Mouse (Mus musculus): Measurements from ENCODE around the gene Usp9x.

The Usp9x gene

GRCm38 (mm10) chrX:13085621-13086020 is 14.3 kb downstream of the Usp9x start:
- no peak for DNase-seq

- DNase-seq = no peak
Observed at GRCm38 (mm10) chrX:13096985-13097384, 25.7 kb downstream of the Usp9x start.

DNA sequence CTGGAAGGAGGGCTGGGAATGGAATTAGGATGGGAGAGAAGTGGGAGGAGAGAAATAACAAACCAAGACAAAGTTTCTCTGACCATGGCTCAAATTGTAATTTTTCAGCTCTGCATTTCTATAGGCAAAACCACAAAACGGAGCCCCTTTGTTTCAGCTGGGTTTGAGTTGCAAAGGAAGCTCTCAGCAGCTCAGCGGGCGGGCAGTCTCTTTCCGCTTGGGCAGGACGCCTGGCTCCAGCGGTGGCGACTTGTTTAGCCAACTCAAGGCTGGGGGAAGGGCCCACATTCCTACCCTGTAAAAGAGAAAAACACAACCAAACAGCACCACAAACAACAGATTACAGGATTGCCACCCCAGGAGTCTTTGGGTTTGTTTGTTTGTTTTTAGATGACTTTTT is 135.2 kb downstream of the Usp9x start:
- peak in 1 of 2 experiments; percentile 22 for DNase-seq

DNA sequence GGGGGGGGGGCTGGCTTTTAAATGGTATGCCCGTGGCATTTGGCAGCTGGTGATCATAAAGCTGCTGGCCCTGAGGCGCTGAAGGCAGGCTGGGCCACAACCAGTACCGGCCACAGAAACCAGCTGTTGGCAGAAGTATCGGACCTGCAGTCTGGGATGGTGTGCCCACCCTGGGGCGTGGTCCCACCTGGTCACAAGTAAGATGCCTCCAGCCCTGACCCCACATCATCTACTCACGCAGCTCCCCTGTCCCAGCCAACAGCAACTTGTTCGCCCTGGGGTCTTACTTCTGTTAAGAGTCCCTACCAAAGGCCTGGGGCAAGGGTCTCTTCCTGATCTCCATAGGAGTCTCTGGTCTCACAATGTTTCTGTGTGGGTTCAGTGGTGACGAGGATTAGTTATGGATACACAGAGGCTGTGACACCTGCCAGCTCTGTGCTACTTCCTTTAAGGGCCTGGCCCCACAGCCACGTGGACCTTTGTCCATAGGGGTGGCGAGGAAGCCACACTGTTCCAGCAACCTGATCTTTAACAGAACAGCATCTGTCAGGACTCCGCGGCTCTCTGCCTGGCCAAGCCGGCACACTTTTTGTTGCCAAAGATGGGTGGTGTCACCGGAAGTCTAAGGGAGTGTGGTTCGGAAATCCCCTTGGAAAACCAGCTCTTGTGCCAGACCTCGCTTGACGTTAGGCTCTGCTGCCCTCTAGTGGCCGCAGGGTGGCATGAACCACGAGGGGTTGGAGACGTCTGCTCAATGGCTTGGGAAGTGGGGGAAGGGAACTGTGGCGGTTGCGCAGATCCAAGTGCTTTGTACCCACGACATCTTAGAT is 136.4 kb downstream of the Usp9x start:
- DNase-seq = peak; percentile 87 to 93

GRCm38 (mm10) chrX:13208404-13208803 is 137.1 kb downstream of the Usp9x start:
- DNase-seq = no peak

DNA sequence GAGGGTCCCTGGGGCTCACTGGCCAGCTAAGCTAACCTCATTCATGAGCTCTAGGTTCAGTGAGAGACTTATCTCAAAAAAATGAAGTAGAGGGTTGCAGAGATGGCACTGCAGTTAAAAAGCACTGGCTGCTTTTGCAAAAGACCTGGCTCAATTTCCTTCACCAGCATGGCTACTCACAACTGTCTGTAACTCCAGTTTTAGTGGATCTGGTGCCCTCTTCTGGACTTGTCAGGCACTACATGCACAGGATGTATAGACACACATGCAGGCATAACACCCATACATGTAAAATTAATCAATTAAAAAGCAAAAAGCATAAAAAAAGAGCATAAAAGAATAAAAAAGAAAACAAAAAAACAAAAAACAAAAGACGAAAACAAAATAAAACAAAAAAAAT is 143.0 kb downstream of the Usp9x start:
- no peak for DNase-seq
